Mouse (Mus musculus) stomach, postnatal 0 days (tissue): ENCODE results near the gene Fes.

Experiments
- CTCF ChIP-seq: IDR thresholded peaks from 2 replicates; pipeline ENCODE4 v1.5.1; 2016; ENCODE audit warnings: antibody characterized with exemption, low read depth, mild to moderate bottlenecking, moderate library complexity
- EP300 ChIP-seq: optimal IDR thresholded peaks from 2 replicates; pipeline ENCODE3; 2016; ENCODE audit warnings: antibody characterized with exemption

GRCm38 (mm10) chr7:80358039-80358438, 29.7 kb downstream of the Fes start:
- TF ChIP-seq CTCF (no peak), EP300 (no peak)
